Comparison of ENCODE assay signal across 28 mouse cellular contexts in the genomic region with DNA sequence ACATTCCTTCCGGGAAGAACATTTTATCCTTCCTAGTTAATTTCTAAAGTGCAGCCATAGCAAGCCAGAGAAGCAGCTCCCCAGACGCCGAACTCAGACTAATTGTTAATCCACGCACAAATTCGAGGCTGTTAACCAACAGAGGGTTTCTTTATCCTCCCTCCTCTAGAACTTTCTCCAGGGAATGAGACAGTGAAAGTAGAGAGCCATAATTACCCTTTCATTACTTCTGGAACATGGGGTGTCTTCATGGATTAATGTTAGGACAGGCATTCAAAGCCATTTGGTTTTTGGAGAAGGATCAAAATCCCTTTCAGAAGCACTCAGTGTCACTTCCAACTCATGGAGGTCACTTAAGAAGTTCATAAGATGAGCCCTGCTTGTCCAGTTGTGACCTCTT.
DNase-seq lines count a peak whose midpoint lies in the region; ATAC-seq and TF ChIP-seq lines count a peak whose summit lies in the region.
"Had no signal": no experiment of that assay in that cellular context is flagged by ENCODE, and none has a peak within 500 bp of the region (broad histone marks: within the 10 kb centered on the region; RNA-seq: fewer than 3 reads in every experiment).

No protein-coding gene starts in this region.

- no peak for TF ChIP-seq CTCF in hindbrain, postnatal 0 days (IDR thresholded peaks at IDR 0.05; ENCODE audit: low read depth)
- no peak for TF ChIP-seq CTCF in midbrain, postnatal 0 days (IDR thresholded peaks at IDR 0.05)

- WGBS in hindbrain, postnatal 0 days: 51% methylated on average over 5 of the region's 5 CpGs
- 90% methylated on average over 5 of the region's 5 CpGs for WGBS in hindbrain, embryonic 10.5 days
- 41% methylated on average over 5 of the region's 5 CpGs for WGBS in midbrain, postnatal 0 days
- WGBS in midbrain, embryonic 10.5 days: 85% methylated on average over 5 of the region's 5 CpGs

- no peak for ATAC-seq in hindbrain, postnatal 0 days
- ATAC-seq in midbrain, postnatal 0 days (ENCODE audit: low FRiP score): no peak
- ATAC-seq: CD4-positive, CD25-positive, alpha-beta regulatory T cell, adult 4 months; forebrain, embryonic 14.5 days; forebrain, embryonic 16.5 days had no signal

- no peaks in the 10 kb centered on the region for H3K36me3 ChIP-seq in hindbrain, postnatal 0 days (ENCODE audit: insufficient read depth, low read length)
- H3K36me3 ChIP-seq in hindbrain, embryonic 10.5 days: no peaks in the 10 kb centered on the region
- no peaks in the 10 kb centered on the region for H3K36me3 ChIP-seq in midbrain, postnatal 0 days (ENCODE audit: insufficient read depth, low read length)
- no peaks in the 10 kb centered on the region for H3K36me3 ChIP-seq in midbrain, embryonic 10.5 days
- H3K36me3 ChIP-seq: embryonic facial prominence, embryonic 13.5 days; embryonic facial prominence, embryonic 15.5 days; forebrain, embryonic 10.5 days; forebrain, embryonic 12.5 days; G1E had no signal

- no peak overlapping the region for H3K9ac ChIP-seq in hindbrain, postnatal 0 days (replicated peaks; ENCODE audit: low read length)
- H3K9ac ChIP-seq in midbrain, postnatal 0 days (replicated peaks; ENCODE audit: low read length, poor library complexity, severe bottlenecking): no peak overlapping the region
- H3K9ac ChIP-seq: embryonic facial prominence, embryonic 13.5 days; embryonic facial prominence, embryonic 15.5 days; forebrain, embryonic 12.5 days had no signal

- DNase-seq in hindbrain, postnatal 0 days (ENCODE audit: low spot score): peak; percentile 38
- no peak for DNase-seq in hindbrain, embryonic 10.5 days (ENCODE audit: low spot score)
- DNase-seq in midbrain, postnatal 0 days (ENCODE audit: low spot score): peak; percentile 50
- DNase-seq in midbrain, embryonic 10.5 days (ENCODE audit: low spot score): no peak
- peak; percentile 25 for DNase-seq in induced T-regulatory cell, adult 2 months (ENCODE audit: low read depth)
- DNase-seq in retina, postnatal 1 day: peak; percentile 36
- no peak for DNase-seq in frontal cortex, postnatal 10 days (ENCODE audit: low spot score in 2 of 2)
- no peak for DNase-seq in embryo, embryonic 10 days (ENCODE audit: low spot score)
- DNase-seq: adrenal gland, adult 2 months; adrenal gland, postnatal 10 days; adrenal gland, postnatal 25 days; B cell, adult 2 months; cerebellum, adult 11-12 months; cerebellum, adult 2 months; cerebellum, adult 9-10 months; cerebellum, postnatal 10 days; cerebellum, postnatal 25 days; embryo, embryonic 11 days had no signal

- no peak overlapping the region for H3K4me2 ChIP-seq in hindbrain, postnatal 0 days (ENCODE audit: low read depth, low read length)
- no peak overlapping the region for H3K4me2 ChIP-seq in midbrain, postnatal 0 days (ENCODE audit: low read depth, low read length, poor library complexity, severe bottlenecking)
- H3K4me2 ChIP-seq: embryonic facial prominence, embryonic 13.5 days; embryonic facial prominence, embryonic 15.5 days; forebrain, embryonic 12.5 days had no signal

- no peak overlapping the region for H3K4me3 ChIP-seq in hindbrain, postnatal 0 days (ENCODE audit: low read length)
- no peak overlapping the region for H3K4me3 ChIP-seq in hindbrain, embryonic 10.5 days
- H3K4me3 ChIP-seq in midbrain, postnatal 0 days (ENCODE audit: low read depth, low read length): no peak overlapping the region
- H3K4me3 ChIP-seq in midbrain, embryonic 10.5 days: no peak overlapping the region
- H3K4me3 ChIP-seq: embryonic facial prominence, embryonic 13.5 days; embryonic facial prominence, embryonic 15.5 days; erythroblast, embryonic 14.5 days; forebrain, embryonic 10.5 days; forebrain, embryonic 12.5 days had no signal

- H3K27me3 ChIP-seq in hindbrain, postnatal 0 days (ENCODE audit: insufficient read depth, low read length): no peaks in the 10 kb centered on the region
- H3K27me3 ChIP-seq in hindbrain, embryonic 10.5 days (ENCODE audit: insufficient read depth, poor library complexity, severe bottlenecking): no peaks in the 10 kb centered on the region
- H3K27me3 ChIP-seq in midbrain, postnatal 0 days (ENCODE audit: insufficient read depth, low read length): no peaks in the 10 kb centered on the region
- no peaks in the 10 kb centered on the region for H3K27me3 ChIP-seq in midbrain, embryonic 10.5 days (ENCODE audit: low read depth, poor library complexity, severe bottlenecking)
- H3K27me3 ChIP-seq: CH12.LX; embryonic facial prominence, embryonic 13.5 days; embryonic facial prominence, embryonic 15.5 days; forebrain, embryonic 12.5 days had no signal

- H3K9me3 ChIP-seq in hindbrain, postnatal 0 days (ENCODE audit: low read length): no peaks in the 10 kb centered on the region
- no peaks in the 10 kb centered on the region for H3K9me3 ChIP-seq in hindbrain, embryonic 10.5 days
- no peaks in the 10 kb centered on the region for H3K9me3 ChIP-seq in midbrain, postnatal 0 days (ENCODE audit: low read length)
- H3K9me3 ChIP-seq in midbrain, embryonic 10.5 days (replicated peaks): no peaks in the 10 kb centered on the region
- H3K9me3 ChIP-seq: embryonic facial prominence, embryonic 13.5 days; embryonic facial prominence, embryonic 15.5 days; forebrain, embryonic 10.5 days; forebrain, embryonic 12.5 days; G1E had no signal

- H3K4me1 ChIP-seq in hindbrain, postnatal 0 days (ENCODE audit: insufficient read depth, low read length): no peaks in the 10 kb centered on the region
- H3K4me1 ChIP-seq in hindbrain, embryonic 10.5 days (replicated peaks): no peaks in the 10 kb centered on the region
- H3K4me1 ChIP-seq in midbrain, postnatal 0 days (ENCODE audit: insufficient read depth, low read length): no peaks in the 10 kb centered on the region
- H3K4me1 ChIP-seq in midbrain, embryonic 10.5 days: no peaks in the 10 kb centered on the region
- H3K4me1 ChIP-seq: embryonic facial prominence, embryonic 13.5 days; embryonic facial prominence, embryonic 15.5 days; forebrain, embryonic 10.5 days; forebrain, embryonic 12.5 days had no signal

- H3K27ac ChIP-seq in hindbrain, postnatal 0 days: no peak overlapping the region
- no peak overlapping the region for H3K27ac ChIP-seq in hindbrain, embryonic 10.5 days
- H3K27ac ChIP-seq in midbrain, postnatal 0 days (ENCODE audit: low read depth, low read length): no peak overlapping the region
- no peak overlapping the region for H3K27ac ChIP-seq in midbrain, embryonic 10.5 days (replicated peaks)
- H3K27ac ChIP-seq: embryonic facial prominence, embryonic 13.5 days; embryonic facial prominence, embryonic 15.5 days; forebrain, embryonic 10.5 days; forebrain, embryonic 12.5 days had no signal

Comparison
In these comparisons a context has a peak if more than half of its experiments do, and no peak if none do; other contexts are left out.
1. DNase-seq: peak in hindbrain, postnatal 0 days (single experiment), midbrain, postnatal 0 days (single experiment), induced T-regulatory cell, adult 2 months (single experiment) and retina, postnatal 1 day (single experiment); none in hindbrain, embryonic 10.5 days (single experiment), midbrain, embryonic 10.5 days (single experiment), frontal cortex, postnatal 10 days (0 of 2) and embryo, embryonic 10 days (single experiment).